Mouse (Mus musculus) spleen, postnatal 10 days (tissue): Measurements from ENCODE around the gene Trim17.

Experiments used
- DNase-seq, 2 experiments: peaks; one replicate each; pipeline ENCODE4 v3.0.0; 2021 to 2022; ENCODE audit warnings: low spot score in 2 of 2

Gene Trim17

GRCm38 (mm10) chr11:58947798-58948528, 6.5 kb upstream of the Trim17 start:
- peak; percentile 50 to 65 for DNase-seq

DNA sequence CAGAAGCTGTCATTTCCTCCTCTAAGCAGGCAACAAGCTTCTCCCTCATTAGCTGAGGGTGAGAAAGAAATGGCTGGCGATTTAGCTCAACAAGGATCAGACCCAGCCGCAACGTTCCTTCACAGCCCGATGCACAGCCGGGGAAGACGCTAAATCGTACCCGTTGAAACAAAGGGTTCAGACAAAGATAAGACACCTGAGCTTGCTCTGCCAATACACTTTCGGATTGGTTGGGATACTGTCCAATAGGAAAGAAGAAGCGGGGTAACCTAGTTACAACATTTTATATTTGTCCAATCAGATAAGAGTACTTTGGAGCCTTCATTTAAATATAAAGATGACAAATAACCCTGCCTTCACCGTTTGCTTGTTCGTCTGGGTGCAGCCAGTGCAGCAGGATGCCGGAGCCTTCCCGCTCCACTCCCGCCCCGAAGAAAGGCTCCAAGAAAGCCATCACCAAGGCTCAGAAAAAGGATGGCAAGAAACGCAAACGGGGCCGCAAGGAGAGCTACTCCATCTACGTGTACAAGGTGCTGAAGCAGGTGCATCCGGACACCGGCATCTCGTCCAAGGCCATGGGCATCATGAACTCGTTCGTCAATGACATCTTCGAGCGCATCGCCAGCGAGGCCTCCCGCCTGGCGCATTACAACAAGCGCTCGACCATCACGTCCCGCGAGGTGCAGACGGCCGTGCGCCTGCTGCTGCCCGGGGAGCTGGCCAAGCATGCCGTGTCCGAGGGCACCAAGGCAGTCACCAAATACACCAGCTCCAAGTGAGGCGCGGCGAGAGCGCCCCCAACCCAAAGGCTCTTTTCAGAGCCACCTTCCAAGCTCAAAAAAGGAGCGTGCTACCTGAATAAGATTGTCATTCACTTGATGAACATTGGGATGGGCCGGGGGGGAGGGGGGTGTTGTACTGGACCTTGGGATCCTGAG, 5.7 kb upstream of the Trim17 start, which contains the start of gene Hist3h2ba:
TSS of gene Hist3h2ba (plus strand) at position 379 of the 938 bp plus-strand sequence.
- DNase-seq: peak; percentile 77 to 84

GRCm38 (mm10) chr11:58949480-58950431, 4.7 kb upstream of the Trim17 start:
- peak in 1 of 2 experiments; percentile 48 for DNase-seq

- DNase-seq: no peak
Observed at GRCm38 (mm10) chr11:58951210-58951609, 3.3 kb upstream of the Trim17 start.

- DNase-seq: peak; percentile 69 to 75
Observed at GRCm38 (mm10) chr11:58953351-58954169, 925 bp upstream of the Trim17 start.

GRCm38 (mm10) chr11:58954170-58954419, 390 bp upstream of the Trim17 start:
- DNase-seq: peak in 1 of 2 experiments; percentile 87

DNA sequence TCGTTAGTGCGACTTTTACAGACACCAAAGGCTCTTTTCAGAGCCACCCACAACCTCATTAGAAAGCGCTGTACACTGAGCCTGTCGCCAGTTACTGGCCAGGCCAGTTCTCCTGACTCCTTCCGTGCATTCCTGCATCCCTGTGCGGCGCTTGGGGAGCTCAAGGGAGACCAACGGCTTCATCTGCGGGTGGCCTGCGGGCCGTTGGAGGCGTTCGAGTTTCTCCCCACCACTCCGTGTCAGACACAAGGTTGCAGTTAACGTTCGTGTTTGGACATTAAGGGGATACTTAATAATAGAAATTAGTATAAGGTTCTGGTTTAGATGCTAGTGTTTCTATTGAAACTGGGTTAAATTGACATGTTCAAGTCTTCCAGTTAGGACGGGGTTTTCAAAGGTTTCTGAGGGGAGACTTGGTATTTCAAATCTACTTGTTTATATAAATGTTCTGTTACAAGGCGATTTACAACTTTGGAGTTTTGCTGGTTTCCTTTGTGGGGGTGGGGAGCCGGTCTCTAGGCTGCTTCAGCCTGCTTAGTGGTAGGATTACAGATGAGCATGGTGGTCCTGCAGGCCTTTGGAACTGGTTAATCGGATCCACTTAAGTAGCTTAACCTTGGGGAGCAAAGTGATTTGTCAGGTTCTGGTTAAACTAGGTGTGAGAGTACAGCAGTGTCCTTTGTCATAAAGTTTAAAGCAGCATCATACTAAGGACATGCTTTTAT, 820 bp downstream of the Trim17 start:
- no peak for DNase-seq

DNA sequence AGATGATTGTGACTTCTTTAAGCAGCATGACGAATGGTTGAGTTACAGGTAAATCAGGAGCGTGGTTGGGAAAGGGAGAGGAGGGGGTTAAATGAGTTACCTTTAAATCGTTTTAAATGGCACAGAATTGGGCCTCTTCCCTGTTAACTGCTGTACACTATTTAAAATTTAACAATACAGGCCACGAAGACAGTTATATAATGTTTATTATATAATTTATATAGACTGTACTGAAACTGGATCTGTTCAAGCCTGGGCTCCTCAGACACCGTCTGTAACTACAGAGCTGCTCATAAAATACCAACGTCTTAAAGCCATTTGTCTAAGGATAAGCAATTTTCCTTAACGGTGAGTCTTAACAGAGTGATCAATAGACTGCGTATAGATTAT, 1.4 kb downstream of the Trim17 start:
- no peak for DNase-seq

GRCm38 (mm10) chr11:58957226-58957914, 2.9 kb downstream of the Trim17 start:
- DNase-seq: no peak

GRCm38 (mm10) chr11:58958536-58958935, 4.1 kb downstream of the Trim17 start:
- DNase-seq: no peak

DNA sequence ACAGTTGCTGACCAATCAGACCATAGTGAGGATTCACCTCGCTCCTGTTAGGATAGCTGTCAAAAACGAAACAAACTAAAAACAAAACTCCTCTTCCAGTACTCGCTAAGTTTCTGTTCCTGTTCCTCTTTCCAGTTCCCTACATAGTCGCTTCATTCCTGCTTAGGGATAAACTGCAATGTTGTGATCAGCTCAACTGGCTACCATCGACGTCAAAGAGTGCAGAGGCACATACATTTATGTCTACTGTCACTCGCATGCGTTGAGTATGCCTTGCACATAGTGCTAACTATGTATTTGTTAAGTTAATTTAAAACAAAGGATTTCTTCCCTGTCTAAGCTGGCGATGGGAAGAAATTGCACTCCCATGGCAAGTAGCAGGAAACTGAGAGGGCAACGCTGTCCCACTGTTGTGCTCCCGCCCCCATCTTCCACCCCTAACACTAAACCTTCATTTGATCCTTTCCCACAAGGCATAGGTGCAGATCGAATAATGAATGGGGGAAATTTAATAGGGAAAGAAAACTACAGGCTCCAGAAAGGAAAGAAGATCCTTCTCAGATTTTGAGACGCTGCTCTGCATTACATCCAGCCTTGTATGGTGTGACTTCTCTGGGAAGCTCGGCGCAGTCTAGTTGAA, 4.8 kb downstream of the Trim17 start:
- no peak for DNase-seq

DNA sequence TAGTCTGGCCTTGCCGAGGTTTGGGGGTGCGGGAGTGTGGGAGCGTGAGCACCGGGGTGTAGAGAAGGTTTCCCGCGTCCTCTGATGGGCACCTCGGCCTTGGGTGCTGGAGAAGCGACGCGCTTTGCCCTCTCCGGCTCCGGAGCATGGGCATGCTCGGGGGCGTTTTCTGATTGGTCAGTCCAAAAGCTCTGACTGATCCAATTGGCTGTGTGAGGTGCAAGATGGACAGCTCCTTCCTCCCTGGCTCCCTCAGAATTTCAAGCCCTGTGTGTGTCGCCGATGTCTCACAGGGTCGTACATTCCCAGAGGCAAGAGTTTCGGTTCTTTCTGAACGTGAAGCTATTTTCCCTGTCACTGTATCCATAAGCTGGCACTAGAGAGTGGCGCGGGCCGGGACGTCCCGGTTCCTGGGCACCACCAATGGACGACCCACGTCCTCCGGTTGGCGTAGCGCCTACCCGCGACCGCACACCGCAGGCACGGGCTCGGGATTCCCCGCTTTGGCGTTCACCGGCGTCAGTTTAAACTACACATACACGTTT, 5.5 kb downstream of the Trim17 start:
- DNase-seq: peak; percentile 86 to 89

DNA sequence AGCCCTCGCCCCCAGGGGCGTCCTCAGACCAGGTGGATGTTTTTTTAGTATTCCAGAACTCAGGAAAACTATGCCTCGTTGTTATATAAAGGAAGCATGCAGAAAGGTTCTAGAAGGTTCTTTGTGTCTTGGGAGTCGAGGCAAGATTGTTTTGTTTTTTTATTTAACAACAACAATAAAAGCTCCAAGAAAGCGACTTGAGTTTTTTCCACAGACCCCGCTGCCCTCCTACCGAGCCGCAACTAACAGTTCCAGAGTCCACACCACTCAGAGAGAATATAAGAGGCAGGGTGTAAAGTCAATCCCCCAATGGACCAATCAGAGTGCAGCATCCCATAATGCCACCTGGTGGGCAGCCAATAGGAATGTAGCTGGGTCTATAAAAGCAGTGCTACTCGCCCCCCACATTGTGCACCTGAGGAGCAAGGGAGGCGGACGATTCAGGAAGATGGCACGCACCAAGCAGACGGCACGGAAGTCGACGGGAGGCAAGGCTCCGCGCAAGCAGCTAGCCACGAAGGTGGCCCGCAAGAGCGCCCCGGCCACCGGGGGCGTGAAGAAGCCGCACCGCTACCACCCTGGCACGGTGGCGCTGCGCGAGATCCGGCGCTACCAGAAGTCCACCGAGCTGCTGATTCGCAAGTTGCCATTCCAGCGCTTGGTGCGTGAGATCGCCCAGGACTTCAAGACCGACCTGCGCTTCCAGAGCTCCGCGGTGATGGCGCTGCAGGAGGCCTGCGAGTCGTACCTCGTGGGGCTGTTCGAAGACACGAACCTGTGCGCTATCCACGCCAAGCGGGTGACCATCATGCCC, 7.1 kb downstream of the Trim17 start:
- DNase-seq: no peak

DNA sequence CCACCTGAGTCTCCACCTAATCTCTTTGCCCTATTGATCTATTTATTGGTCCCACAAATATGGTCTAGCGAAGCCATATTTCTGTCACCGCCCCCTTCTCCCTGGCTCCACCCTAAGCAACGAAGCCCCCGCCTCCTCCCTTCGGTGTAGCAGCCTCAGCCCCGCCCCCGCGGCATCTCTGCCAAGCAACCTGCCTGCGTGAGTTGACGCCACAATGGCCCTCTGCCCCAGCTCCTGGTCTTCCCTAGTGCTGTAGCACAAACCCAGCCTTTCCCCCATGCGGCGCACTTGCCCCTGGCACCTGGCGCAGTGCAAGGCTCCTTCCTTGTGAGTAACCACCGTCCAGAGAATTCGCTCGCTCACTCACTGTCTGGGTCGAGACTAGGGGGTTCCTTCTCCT, 9.1 kb downstream of the Trim17 start:
- DNase-seq: peak in 1 of 2 experiments; percentile 68

DNA sequence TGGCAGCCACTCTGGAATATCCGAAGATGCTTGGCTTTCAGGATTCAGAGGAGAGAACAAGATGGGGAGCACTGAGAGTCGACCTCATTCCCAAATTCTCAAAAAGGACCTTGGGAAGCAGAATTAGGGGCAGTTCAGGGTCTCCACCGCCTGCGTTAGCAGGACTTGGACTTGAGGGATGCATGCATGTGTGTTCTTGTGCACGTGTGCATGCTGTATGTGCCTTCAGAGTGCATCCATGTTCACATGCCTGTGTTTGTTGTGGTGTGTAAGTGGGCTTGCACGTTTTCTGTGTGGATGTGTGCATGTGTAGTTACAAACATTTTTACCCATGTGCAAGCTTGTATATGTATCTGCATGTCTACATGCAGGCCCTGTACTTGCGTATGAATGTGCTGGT, 9.7 kb downstream of the Trim17 start:
- no peak for DNase-seq

GRCm38 (mm10) chr11:58965001-58965760, 10.7 kb downstream of the Trim17 start:
- DNase-seq: no peak

GRCm38 (mm10) chr11:58967346-58967745, 12.9 kb downstream of the Trim17 start:
- DNase-seq: peak in 1 of 2 experiments; percentile 73
